11 mouse cellular contexts compared by ENCODE assay signal in genomic region chr10:79929967-79930825, GRCm38 (mm10). TPM values are rescaled to one million over a fixed set of nuclear protein-coding genes. Genes with fewer than 3 reads are reported as not detected.
DNase-seq lines count a peak whose midpoint lies in the region; ATAC-seq and TF ChIP-seq lines count a peak whose summit lies in the region.
"Had no signal": no experiment of that assay in that cellular context is flagged by ENCODE, and none has a peak within 500 bp of the region (broad histone marks: within the 10 kb centered on the region; RNA-seq: fewer than 3 reads in every experiment).

No protein-coding gene starts in this region.

- peak in 1 of 2 experiments; percentile 17; a peak in 1 of 4 replicates for TF ChIP-seq CTCF in CH12.LX (conservative IDR thresholded peaks at IDR 0.05 in 1 of 2, IDR thresholded peaks at IDR 0.05 in 1 of 2; ENCODE audit: low read depth in 2 of 2, low read length in 2 of 2)

- H3K9ac ChIP-seq in heart, embryonic 12.5 days, result peak overlapping the region; percentile 96; the same call in 1 of the 2 replicates
- peak overlapping the region; percentile 98 for H3K9ac ChIP-seq in CH12.LX (ENCODE audit: insufficient read depth, low read depth)
- 0 out of 2 replicates have a peak overlapping the region, but pooled peaks have one; percentile 2 for H3K9ac ChIP-seq in embryonic facial prominence, embryonic 14.5 days (ENCODE audit: low read depth, low read length)
- H3K9ac ChIP-seq in liver, embryonic 12.5 days, result no peak overlapping the region
- H3K9ac ChIP-seq: lung, embryonic 15.5 days had no signal

- peaks cover 40% of the 10 kb centered on the region for H3K36me3 ChIP-seq in heart, embryonic 12.5 days
- peaks cover 43 to 55% of the 10 kb centered on the region in 2 experiments for H3K36me3 ChIP-seq in CH12.LX (replicated peaks in 1 of 2; ENCODE audit: control insufficient read depth in 1 of 2, insufficient read depth in 1 of 2, low read length in 1 of 2)
- H3K36me3 ChIP-seq in embryonic facial prominence, embryonic 14.5 days (ENCODE audit: control insufficient read depth, insufficient read depth, low read length), result peaks cover 42% of the 10 kb centered on the region
- H3K36me3 ChIP-seq in liver, embryonic 12.5 days, result peaks cover 51% of the 10 kb centered on the region

- TF ChIP-seq POLR2A in CH12.LX (IDR thresholded peaks at IDR 0.05; ENCODE audit: low read depth, low read length), result 0 out of 2 replicates have a peak, but pooled peaks have one; percentile 20

- peak; percentile 74 for TF ChIP-seq EP300 in CH12.LX (IDR thresholded peaks at IDR 0.05; ENCODE audit: low read length)

- H3K4me1 ChIP-seq in heart, embryonic 12.5 days (replicated peaks), result peaks cover 78% of the 10 kb centered on the region
- peaks cover 26 to 69% of the 10 kb centered on the region in 2 experiments for H3K4me1 ChIP-seq in CH12.LX (ENCODE audit: control insufficient read depth in 1 of 2, insufficient read depth in 2 of 2)
- peaks cover 26% of the 10 kb centered on the region for H3K4me1 ChIP-seq in embryonic facial prominence, embryonic 14.5 days (ENCODE audit: control insufficient read depth, insufficient read depth, low read length)
- H3K4me1 ChIP-seq in liver, embryonic 12.5 days, result peaks cover 86% of the 10 kb centered on the region

- no peaks in the 10 kb centered on the region for H3K27me3 ChIP-seq in heart, embryonic 12.5 days (replicated peaks)
- H3K27me3 ChIP-seq in CH12.LX (replicated peaks), result no peaks in the 10 kb centered on the region
- H3K27me3 ChIP-seq in embryonic facial prominence, embryonic 14.5 days (replicated peaks; ENCODE audit: control insufficient read depth, insufficient read depth, low read length), result no peaks in the 10 kb centered on the region
- H3K27me3 ChIP-seq in liver, embryonic 12.5 days (replicated peaks), result no peaks in the 10 kb centered on the region
- H3K27me3 ChIP-seq: lung, embryonic 15.5 days had no signal

- DNase-seq in heart, postnatal 25 days (ENCODE audit: low spot score), result no peak
- DNase-seq in CH12.LX (ENCODE audit: extremely low read depth), result peak; percentile 76
- no peak for DNase-seq in embryonic facial prominence, embryonic 14.5 days (ENCODE audit: low spot score)
- DNase-seq in right cerebral cortex, postnatal 14 days, result no peak
- no peak for DNase-seq in gastrocnemius, postnatal 14 days
- DNase-seq: spleen, adult 18-20 months; thymus, postnatal 25 days had no signal

- in situ Hi-C loops in CH12.LX (cut with MboI; ENCODE audit: low pct_ligation_motif_present, low pct_unique_long_range_greater_than_20kb, low sequenced_read_pairs), result loop anchor here (5.0 kb wide), 2 partner anchors 32 to 38 kb away; partner anchors contain the start of genes Cfd and Wdr18

- 87% methylated on average over 18 of the region's 18 CpGs for WGBS in heart, embryonic 12.5 days
- 83% methylated on average over 18 of the region's 18 CpGs for WGBS in embryonic facial prominence, embryonic 14.5 days
- 86% methylated on average over 18 of the region's 18 CpGs for WGBS in liver, embryonic 12.5 days (ENCODE audit: insufficient replicate concordance)

- peak overlapping the region; percentile 80; the same call in 1 of the 2 replicates for H3K4me2 ChIP-seq in heart, embryonic 12.5 days
- peak overlapping the region; percentile 78 for H3K4me2 ChIP-seq in CH12.LX (ENCODE audit: insufficient read depth, low read depth, poor library complexity, severe bottlenecking)
- H3K4me2 ChIP-seq in embryonic facial prominence, embryonic 14.5 days (ENCODE audit: low read depth, low read length), result peak overlapping the region; percentile 94; the same call in 1 of the 2 replicates
- H3K4me2 ChIP-seq in liver, embryonic 12.5 days, result peak overlapping the region; percentile 96

- H3K79me2 ChIP-seq in CH12.LX (replicated peaks; ENCODE audit: control insufficient read depth, extremely low read depth, insufficient read depth, poor library complexity, severe bottlenecking), result peaks cover 83% of the 10 kb centered on the region

- peak overlapping the region; percentile 98 for H3K27ac ChIP-seq in heart, embryonic 12.5 days (ENCODE audit: poor library complexity, severe bottlenecking)
- peak overlapping the region; percentile 65 for H3K27ac ChIP-seq in CH12.LX (ENCODE audit: insufficient read depth, low read depth)
- no peak overlapping the region for H3K27ac ChIP-seq in embryonic facial prominence, embryonic 14.5 days (replicated peaks; ENCODE audit: low read depth, low read length)
- peak overlapping the region; percentile 88 for H3K27ac ChIP-seq in liver, embryonic 12.5 days
- H3K27ac ChIP-seq: layer of hippocampus, adult 2 months had no signal

- no peak; the same call in none of the 2 replicates for TF ChIP-seq RAD21 in CH12.LX (IDR thresholded peaks at IDR 0.05; ENCODE audit: low read depth, low read length)

- no peak for ATAC-seq in heart, embryonic 12.5 days (ENCODE audit: insufficient number of reproducible peaks, low FRiP score)
- no peak for ATAC-seq in embryonic facial prominence, embryonic 14.5 days (ENCODE audit: low read depth)
- ATAC-seq in liver, embryonic 12.5 days, result no peak

- H3K4me3 ChIP-seq in heart, embryonic 12.5 days, result no peak overlapping the region
- peak overlapping the region; percentile 72 to 96 (median 91) for H3K4me3 ChIP-seq in CH12.LX (replicated peaks in 1 of 3; ENCODE audit: low read depth in 2 of 3, low read length in 2 of 3, poor library complexity in 1 of 3)
- H3K4me3 ChIP-seq in embryonic facial prominence, embryonic 14.5 days (ENCODE audit: low read depth, low read length), result no peak overlapping the region
- H3K4me3 ChIP-seq in liver, embryonic 12.5 days, result no peak overlapping the region
- H3K4me3 ChIP-seq: layer of hippocampus, adult 2 months had no signal

- intact Hi-C loops in heart, postnatal 25 days (cut with DNase I), result no loop called here
- intact Hi-C loops in gastrocnemius, postnatal 14 days (cut with DNase I; ENCODE audit: low total_unique reads), result no loop called here

- dilution Hi-C loops in CH12.LX (cut with MboI; ENCODE audit: extremely low pct_ligation_motif_present, extremely low pct_unique_long_range_greater_than_20kb, low sequenced_read_pairs), result no loop called here

- no peaks in the 10 kb centered on the region for H3K9me3 ChIP-seq in heart, embryonic 12.5 days (replicated peaks)
- no peaks in the 10 kb centered on the region for H3K9me3 ChIP-seq in CH12.LX (replicated peaks; ENCODE audit: low read length)
- no peaks in the 10 kb centered on the region for H3K9me3 ChIP-seq in embryonic facial prominence, embryonic 14.5 days (ENCODE audit: control insufficient read depth, low read length)
- H3K9me3 ChIP-seq in liver, embryonic 12.5 days (replicated peaks), result no peaks in the 10 kb centered on the region
- H3K9me3 ChIP-seq: lung, embryonic 15.5 days had no signal

TF ChIP-seq in CH12.LX, 34 proteins besides CTCF, POLR2A, EP300 and RAD21 (continues in another document):
- peak; percentile 29; the same call in 1 of the 2 replicates for TF ChIP-seq CHD2 (IDR thresholded peaks at IDR 0.05; ENCODE audit: low read length)

RNA-seq across cellular contexts. Expression of gene Arid3a, which starts 3.4 kb away (rescaled TPM):
- 6.3 and 8.3 TPM in 2 replicates for polyA plus RNA-seq in heart, embryonic 12.5 days (2016; fragmentation: Nextera tagmentation; extraction: Ambion mirVana)
- 1 to 10 TPM; 1.9 to 2.0 TPM for total RNA-seq in heart, postnatal 25 days (2021)
- total RNA-seq in CH12.LX (2012; rRNA removed), result 114 and 161 TPM in 2 replicates
- total RNA-seq in CH12.LX (2014; rRNA removed), result 45.9 and 48.4 TPM in 2 replicates
- 84.7 and 94.4 TPM in 2 replicates for polyA plus RNA-seq in CH12.LX (2012; ENCODE audit: insufficient read length, low read depth)
- polyA plus RNA-seq in embryonic facial prominence, embryonic 14.5 days (2014; fragmentation: Nextera tagmentation; extraction: Ambion mirVana), result 3.1 and 3.5 TPM in 2 replicates
- 5.6 and 6.4 TPM in 2 replicates for polyA plus RNA-seq in liver, embryonic 12.5 days (2016; fragmentation: Nextera tagmentation; extraction: Ambion mirVana)
- 1 to 10 TPM; 2.4 to 2.7 TPM for total RNA-seq in gastrocnemius, postnatal 14 days (2021)

RNA-seq across cellular contexts. Expression of gene R3hdm4, which starts 9.2 kb away (rescaled TPM):
- 92.8 and 97.3 TPM in 2 replicates for polyA plus RNA-seq in heart, embryonic 12.5 days (2016; fragmentation: Nextera tagmentation; extraction: Ambion mirVana)
- 10 to 100 TPM; 81.1 to 82.9 TPM for total RNA-seq in heart, postnatal 25 days (2021)
- 20.9 and 22.3 TPM in 2 replicates for total RNA-seq in CH12.LX (2012; rRNA removed)
- total RNA-seq in CH12.LX (2014; rRNA removed), result 8.9 and 10.5 TPM in 2 replicates
- polyA plus RNA-seq in CH12.LX (2012; ENCODE audit: insufficient read length, low read depth), result 53.2 and 59.4 TPM in 2 replicates
- polyA plus RNA-seq in embryonic facial prominence, embryonic 14.5 days (2014; fragmentation: Nextera tagmentation; extraction: Ambion mirVana), result 114 and 124 TPM in 2 replicates
- 67.5 and 74.1 TPM in 2 replicates for polyA plus RNA-seq in liver, embryonic 12.5 days (2016; fragmentation: Nextera tagmentation; extraction: Ambion mirVana)
- 100 to 1,000 TPM in 1 of 2 experiments, 10 to 100 TPM in 1; 98.8 to 106 TPM for total RNA-seq in gastrocnemius, postnatal 14 days (2021)

RNA-seq across cellular contexts. Expression of gene Kiss1r, which starts 13.4 kb away (rescaled TPM):
- polyA plus RNA-seq in heart, embryonic 12.5 days (2016; fragmentation: Nextera tagmentation; extraction: Ambion mirVana), result 0.45 and 0.55 TPM in 2 replicates
- total RNA-seq in heart, postnatal 25 days (2021), result under 1 TPM; 0.14 to 0.18 TPM
- total RNA-seq in CH12.LX (2012; rRNA removed) (0.21 and 0.76 TPM in 2 replicates), CH12.LX (2014; rRNA removed) (0.24 and 0.32 TPM in 2 replicates)
- 0.17 and 0.20 TPM in 2 replicates for polyA plus RNA-seq in CH12.LX (2012; ENCODE audit: insufficient read length, low read depth)
- polyA plus RNA-seq in embryonic facial prominence, embryonic 14.5 days (2014; fragmentation: Nextera tagmentation; extraction: Ambion mirVana), result 0.56 and 0.58 TPM in 2 replicates
- 0.35 and 0.43 TPM in 2 replicates for polyA plus RNA-seq in liver, embryonic 12.5 days (2016; fragmentation: Nextera tagmentation; extraction: Ambion mirVana)
- total RNA-seq in gastrocnemius, postnatal 14 days (2021), result under 1 TPM; 0.27 to 0.44 TPM

RNA-seq across cellular contexts. Expression of gene Gm26602, which starts 19.5 kb away (rescaled TPM):
- 16.8 and 19.3 TPM in 2 replicates for polyA plus RNA-seq in heart, embryonic 12.5 days (2016; fragmentation: Nextera tagmentation; extraction: Ambion mirVana)
- total RNA-seq in heart, postnatal 25 days (2021), result not detected
- total RNA-seq in CH12.LX (2012; rRNA removed) (6.0 and 8.1 TPM in 2 replicates), CH12.LX (2014; rRNA removed) (not detected in 2 replicates)
- polyA plus RNA-seq in CH12.LX (2012; ENCODE audit: insufficient read length, low read depth), result not detected in 2 replicates
- 4.1 and 6.7 TPM in 2 replicates for polyA plus RNA-seq in embryonic facial prominence, embryonic 14.5 days (2014; fragmentation: Nextera tagmentation; extraction: Ambion mirVana)
- polyA plus RNA-seq in liver, embryonic 12.5 days (2016; fragmentation: Nextera tagmentation; extraction: Ambion mirVana), result 0.98 and 11.0 TPM in 2 replicates
- not detected for total RNA-seq in gastrocnemius, postnatal 14 days (2021)
- total RNA-seq: layer of hippocampus, adult 2 months had no signal

RNA-seq across cellular contexts. Expression of gene Med16, which starts 21.5 kb away (rescaled TPM):
- 48.3 and 50.1 TPM in 2 replicates for polyA plus RNA-seq in heart, embryonic 12.5 days (2016; fragmentation: Nextera tagmentation; extraction: Ambion mirVana)
- 10 to 100 TPM; 49.2 to 50.7 TPM for total RNA-seq in heart, postnatal 25 days (2021)
- 12.1 and 14.4 TPM in 2 replicates for total RNA-seq in CH12.LX (2012; rRNA removed)
- total RNA-seq in CH12.LX (2014; rRNA removed), result 8.7 and 10.2 TPM in 2 replicates
- 20.7 and 22.8 TPM in 2 replicates for polyA plus RNA-seq in CH12.LX (2012; ENCODE audit: insufficient read length, low read depth)
- 33.7 and 40.2 TPM in 2 replicates for polyA plus RNA-seq in embryonic facial prominence, embryonic 14.5 days (2014; fragmentation: Nextera tagmentation; extraction: Ambion mirVana)
- 26.6 and 27.4 TPM in 2 replicates for polyA plus RNA-seq in liver, embryonic 12.5 days (2016; fragmentation: Nextera tagmentation; extraction: Ambion mirVana)
- 10 to 100 TPM; 37.7 to 38.1 TPM for total RNA-seq in gastrocnemius, postnatal 14 days (2021)

Comparison
In these comparisons a context has a peak if more than half of its experiments do, and no peak if none do; other contexts are left out.
1. H3K4me3 ChIP-seq: peak in CH12.LX (3 of 3); none in heart, embryonic 12.5 days (single experiment), embryonic facial prominence, embryonic 14.5 days (single experiment) and liver, embryonic 12.5 days (single experiment).
2. Peak in every context shown above with its lines, with median percentiles within 50 percentile points of each other: H3K4me2 ChIP-seq.